Mouse (Mus musculus): Measurements from ENCODE around the gene Srsf5.
"Not testable (repeated sequence)": the region's sequence is repeated elsewhere in the genome, so short reads cannot be mapped to it uniquely, and the experiment has no call there.

Srsf5 gene

DNA sequence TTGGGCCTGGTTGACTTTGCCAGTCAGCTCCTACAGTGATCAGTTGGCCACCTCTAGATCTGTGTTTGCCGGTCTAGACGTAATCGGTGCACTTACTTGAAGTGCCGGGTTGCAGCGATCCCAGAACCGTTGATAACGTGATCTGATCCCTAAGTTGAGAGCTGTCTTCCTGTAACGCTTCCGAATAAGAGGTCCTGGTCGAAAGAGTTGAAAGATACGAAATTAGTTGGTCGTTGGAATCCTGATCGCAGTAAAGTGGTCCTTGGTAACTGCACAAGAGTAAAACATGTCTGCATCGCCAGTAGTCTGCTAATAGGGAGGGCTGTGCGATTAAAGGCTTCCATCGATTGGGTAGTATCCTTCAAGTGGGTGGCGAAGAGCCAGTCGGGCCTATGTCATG, 2.9 kb downstream of the Srsf5 start:
- no peak for DNase-seq (ENCODE audit: low spot score)

DNA sequence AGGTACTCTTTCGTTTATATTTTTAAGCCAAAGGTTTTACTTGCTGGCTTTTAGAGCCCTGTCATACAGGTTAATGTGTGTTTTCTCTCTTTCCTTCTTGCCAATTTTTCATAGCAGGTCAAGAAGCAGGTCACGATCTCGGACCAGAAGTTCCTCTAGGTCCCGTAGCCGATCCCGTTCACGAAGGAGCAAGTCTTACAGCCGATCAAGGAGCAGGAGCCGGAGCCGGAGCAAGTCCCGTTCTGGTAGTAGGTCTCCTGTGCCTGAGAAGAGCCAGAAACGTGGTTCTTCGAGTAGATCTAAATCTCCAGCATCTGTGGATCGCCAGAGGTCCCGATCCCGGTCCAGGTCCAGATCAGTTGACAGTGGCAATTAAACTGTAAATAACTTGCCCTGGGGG, 4.3 kb downstream of the Srsf5 start:
- not testable (repeated sequence) for DNase-seq (ENCODE audit: low spot score)

DNA sequence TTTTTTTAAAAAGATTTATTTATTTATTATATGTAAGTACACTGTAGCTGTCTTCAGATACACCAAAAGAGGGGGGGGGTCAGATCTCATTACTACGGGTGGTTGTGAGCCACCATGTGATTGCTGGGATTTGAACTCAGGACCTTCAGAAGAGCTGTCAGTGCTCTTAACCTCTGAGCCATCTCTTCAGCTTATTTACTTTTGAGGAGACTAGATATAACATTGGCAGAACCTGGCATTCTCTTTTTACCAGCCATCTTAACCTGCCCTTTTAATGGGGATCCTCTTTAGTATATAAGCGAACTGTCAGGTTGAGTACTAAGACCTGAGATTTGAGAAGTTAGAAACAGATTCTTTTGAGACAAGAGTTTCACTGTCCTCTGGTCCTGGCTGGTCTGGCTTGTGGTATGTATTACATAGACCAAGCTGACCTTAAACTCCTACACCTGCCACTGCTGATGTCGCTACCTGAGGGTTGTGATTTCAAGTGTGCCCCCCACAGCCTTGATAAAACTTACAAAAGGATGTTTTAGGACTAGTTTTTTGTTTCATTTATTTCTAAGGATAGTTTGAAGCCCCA, 6.4 kb downstream of the Srsf5 start:
- DNase-seq (ENCODE audit: low spot score): no peak

DNA sequence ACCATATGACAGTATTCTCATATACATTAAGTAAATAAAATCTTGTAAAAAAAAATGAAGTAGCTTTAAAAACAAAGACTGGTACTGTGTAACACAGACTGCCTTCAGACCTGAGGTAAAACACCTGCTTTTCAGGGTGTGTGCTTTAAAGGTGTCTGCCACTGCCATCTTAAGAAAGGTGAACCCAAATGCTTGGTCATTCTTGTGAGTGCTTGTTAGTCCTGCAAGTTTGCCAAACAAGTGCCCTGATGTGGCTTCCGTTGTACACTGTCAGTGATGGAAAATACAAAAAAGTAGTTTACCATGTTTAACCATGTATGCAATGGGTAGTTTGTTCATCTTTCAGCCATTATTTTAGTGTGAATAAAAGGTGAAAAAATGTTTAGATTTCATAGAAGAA, 7.2 kb downstream of the Srsf5 start:
- no peak for DNase-seq (ENCODE audit: low spot score)

DNA sequence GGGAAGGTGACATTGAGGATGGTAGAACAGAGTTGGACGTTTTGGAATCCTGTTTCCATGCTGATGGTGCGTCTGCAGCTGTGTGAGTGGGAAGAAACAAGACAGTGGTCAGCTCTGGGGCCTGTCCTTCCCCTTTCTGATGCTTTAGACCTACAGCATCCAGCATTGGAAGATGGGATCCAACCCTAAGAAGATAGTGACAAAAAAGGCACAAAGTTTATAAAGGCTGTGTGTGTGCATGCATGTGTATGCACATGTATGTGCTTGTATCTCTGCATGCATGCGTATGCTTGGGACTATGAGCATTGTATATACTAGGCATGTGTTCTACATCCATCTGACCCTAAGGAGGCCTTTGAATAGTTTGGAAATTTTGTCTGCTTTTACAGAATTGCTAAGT, 10.7 kb downstream of the Srsf5 start:
- no peak for DNase-seq (ENCODE audit: low spot score)

DNA sequence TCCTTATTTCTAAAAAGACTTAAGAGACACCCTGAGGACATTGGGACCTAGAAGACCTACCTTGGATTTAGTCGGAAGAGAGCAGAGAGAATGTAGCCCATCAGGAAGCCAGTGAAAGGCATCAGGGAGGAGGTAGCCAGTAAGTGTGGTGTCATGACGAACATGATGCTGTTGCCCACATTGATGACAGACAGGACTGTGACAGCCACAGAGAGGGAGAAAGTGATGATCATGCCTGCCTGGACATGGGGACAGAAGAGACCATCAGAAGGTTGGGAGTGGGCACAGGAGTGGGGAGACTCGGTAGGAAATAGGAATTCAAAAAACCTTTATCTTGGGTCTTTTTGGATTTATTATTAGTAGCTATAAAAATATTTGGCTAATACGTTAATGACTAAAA, 12.7 kb downstream of the Srsf5 start:
- DNase-seq (ENCODE audit: low spot score): no peak

DNA sequence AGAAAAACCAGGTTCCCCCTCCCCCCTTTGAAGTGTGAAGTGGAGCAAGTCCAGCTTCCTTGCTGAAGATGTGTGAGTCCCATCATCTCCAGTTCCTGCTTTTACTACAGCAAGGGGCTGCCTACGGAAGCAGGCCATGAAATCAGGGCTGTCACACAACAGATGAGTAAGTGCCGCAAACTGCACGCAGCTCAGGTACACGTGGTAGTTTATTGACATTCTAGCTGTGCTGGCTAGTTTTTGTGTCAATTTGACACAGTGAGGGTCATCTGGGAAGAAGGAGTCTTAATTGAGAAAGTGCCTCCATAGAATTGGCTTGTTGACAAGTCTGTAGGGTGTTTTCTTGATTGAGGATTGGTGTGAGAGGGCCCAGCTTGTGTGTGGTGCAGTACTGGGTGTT, 17.3 kb downstream of the Srsf5 start:
- no peak for DNase-seq (ENCODE audit: low spot score)

DNA sequence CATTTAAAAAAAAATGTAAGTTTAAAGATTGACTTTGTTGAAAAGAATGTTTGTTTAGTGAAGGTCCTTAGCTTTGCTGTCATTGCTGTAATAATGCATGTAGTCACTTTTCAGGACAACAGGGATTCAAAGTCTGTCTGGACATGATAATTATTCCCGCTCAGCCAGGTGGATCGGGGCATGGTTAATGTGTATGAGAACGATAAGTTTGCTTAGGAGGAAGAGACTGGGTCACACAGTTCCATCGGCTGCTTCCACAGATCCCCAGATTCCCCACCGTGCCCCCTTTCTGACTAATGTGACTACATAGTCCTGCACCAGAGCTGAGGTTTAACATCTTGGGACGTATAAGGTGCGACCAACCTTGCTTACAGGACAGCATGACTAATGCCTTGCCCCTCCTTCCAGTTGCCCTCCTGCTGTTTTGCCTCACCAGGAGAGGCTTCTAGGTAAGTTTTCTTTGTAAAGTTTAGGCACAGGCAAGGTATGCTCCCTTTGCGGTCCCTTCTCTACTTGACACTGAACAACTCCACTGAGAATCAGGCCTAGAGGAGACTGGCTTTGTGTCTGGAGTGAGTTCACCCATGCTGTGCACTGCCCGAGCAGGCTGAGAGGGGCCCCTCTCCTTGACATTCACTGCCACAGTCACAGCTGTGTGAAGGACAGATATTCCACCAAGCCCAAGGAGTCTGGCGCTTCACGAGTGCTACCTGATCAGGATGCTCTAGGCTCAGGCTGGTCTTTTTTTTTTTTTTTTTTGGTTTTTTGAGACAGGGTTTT, 20.9 kb downstream of the Srsf5 start:
- no peak for DNase-seq (ENCODE audit: low spot score)

DNA sequence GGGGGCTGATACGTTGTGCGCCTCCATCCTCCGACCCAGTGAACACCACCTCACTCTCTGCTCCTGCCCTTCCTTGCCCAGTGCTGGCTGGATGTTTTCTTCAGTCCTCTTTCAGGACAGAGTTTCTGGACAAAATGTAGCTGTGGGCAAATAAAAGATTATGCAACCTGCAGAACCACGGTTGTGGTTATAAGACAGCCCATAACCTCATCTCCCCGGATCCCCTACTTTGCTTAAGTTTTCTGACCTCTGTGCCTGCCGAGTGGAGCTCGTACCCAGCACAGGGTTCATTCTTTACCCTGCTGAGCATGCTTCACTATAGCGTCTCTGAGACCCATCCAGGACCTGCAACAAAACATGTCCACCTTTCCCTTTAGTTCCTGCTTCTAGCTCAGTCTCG, 22.6 kb downstream of the Srsf5 start:
- no peak for DNase-seq (ENCODE audit: low spot score)

DNA sequence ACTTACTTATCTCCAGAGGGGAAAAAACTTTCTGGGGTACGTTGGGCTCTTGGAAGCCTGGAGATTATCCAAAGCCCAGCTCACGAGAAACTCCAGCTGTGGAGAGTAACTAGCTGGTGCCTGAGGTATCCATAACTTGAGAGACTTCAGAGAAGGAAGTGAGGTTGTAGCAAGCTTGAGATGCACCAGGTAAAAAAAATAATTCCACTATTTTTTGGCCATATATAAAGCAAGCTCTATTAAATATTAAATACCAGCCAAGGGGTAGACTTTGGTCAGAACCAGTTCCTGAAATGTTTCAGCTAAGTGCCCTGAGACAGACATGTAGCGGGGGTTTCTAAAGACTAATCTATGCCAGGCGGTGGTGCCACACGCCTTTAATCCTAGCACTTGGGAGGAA, 23.3 kb downstream of the Srsf5 start, which contains the start of gene Slc10a1:
TSS of gene Slc10a1 (minus strand) at position 101 of the 400 bp plus-strand sequence.
- DNase-seq (ENCODE audit: low spot score): no peak

DNA sequence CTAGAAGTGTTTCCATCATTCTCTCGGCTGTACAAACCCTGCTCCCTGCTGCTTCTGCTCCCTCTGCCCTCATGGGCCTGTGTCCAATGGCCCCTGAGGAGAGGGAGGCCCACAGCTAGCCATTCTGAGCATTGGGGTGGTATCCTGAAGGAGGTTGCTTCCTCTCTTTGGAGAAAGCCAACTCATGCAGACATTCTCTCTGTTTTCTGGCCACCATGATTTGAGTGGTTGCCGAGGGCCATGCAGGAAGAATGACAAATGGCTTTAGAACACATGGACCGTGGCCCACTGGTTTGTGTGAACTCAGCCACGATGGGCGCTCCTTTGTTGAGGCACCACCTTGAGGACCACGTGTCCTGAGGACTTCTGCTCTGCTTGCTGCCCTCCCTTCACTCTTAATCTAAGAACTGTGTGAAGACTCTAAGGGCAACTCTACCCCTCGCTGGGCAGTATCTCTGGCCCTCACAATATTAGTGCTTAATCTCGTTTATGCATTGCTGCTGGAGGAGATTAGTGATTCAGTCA, 24.9 kb downstream of the Srsf5 start:
- DNase-seq (ENCODE audit: low spot score): no peak

DNA sequence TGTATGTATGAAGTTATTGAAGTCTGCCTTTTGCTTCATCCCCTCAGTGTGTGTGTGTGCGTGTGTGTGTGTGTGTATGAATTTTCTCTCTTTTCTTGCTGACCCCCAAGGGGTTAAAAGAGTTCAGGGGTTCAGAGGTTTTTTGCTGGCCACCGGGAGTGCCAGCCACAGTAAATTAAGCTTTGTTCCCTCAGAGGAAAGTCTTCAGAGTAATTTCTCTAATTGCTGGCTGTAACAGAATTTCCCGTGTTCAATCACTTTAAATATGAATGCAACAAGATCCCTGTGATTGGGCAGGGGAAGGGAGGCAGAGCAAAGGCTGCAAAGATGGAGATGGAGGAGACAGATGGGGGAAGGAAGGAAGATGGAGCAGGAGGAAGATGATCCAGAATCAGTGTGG, 26.5 kb downstream of the Srsf5 start:
- DNase-seq (ENCODE audit: low spot score): no peak

DNA sequence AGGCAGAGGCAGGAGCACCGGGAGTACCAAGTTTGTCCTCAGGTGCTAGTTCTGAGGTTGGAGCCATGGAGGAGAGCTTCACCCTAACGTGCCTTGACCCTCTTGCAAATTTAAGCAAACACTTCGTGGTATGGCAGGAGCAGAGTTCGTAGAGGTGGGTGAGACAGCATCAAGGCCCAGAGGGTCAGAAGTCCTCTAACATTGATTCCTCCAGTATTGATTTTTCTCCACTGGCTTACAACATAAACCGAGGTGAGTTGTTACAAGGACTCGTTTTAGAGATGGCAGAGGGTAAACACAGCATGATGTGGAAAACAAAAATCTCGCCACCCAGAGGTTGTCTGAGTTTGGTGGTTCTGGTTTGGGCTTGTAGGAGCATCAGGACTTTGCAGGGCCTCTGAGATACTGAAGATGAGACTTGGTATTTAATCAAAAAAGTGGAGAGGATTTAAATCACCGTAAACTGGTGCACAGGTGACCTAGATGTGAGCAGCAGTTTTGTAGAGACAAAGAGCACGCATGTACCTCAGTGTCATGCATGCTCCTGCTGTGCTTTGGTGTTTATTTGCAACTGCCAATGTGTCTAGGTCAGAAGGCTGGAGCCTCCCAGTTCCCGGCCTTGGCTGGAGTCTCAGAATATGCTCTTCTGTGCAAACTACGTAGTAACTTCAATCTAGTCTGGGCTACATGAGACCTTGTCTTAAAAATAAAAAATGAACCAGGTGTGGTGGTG, 30.8 kb downstream of the Srsf5 start:
- DNase-seq (ENCODE audit: low spot score): no peak

DNA sequence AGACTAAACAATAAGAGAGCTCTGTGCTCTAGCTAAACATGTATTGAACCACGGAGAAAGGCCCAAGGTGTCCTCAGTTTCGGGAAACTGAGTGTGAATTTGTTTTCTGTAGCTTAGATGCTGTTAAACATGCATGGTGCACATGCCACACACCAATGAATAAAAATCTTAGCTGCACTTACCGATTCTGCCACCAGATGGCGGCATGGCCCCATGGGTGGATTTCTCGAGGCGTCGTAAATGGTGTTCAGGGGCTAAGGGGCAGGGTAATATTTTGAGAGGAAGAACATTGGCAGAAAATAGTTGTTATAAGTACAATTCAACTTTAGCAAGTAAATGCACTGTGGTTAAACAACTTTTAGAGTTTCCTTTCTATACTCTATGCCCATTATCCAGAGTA, 37.0 kb downstream of the Srsf5 start:
- peak; percentile 41 for DNase-seq (ENCODE audit: low spot score)

DNA sequence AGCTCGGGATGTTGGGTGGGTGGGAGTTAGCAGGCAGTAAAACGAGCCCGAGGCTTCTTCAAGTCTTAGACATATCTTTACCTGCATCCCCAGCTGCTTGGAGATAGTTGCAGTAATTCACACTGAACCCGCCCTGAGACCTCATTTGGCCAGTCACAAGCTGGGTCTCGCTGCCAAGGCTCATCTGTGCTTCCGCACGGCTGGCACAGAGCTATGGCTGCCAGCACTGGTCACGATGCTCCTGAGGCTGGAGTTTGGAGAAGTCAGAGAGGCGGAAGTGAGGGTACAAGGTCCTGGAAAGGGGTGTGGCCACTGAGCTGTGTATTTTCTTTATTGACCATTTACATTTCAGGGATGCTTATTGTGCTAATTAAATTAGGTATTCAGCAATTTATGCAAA, 38.4 kb downstream of the Srsf5 start:
- no peak for DNase-seq (ENCODE audit: low spot score)

DNA sequence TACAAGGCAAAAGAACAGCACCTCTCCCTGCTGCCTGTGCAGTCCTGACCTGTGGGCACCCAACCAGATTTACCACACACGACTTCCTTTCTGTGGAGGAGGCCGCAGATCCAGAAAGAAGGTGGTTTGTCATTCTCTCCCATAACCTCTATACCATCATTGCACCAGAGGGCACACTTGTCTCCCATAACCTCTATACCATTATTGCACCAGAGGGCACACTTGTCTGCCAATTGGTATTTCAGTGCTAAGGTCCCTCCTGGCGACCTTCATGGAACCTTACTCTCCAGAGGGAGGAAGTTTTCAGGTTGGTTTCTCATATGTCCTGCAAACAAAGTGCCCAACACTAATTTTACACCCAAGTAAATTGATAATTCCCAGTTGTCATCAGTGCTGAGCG, 41.3 kb downstream of the Srsf5 start:
- DNase-seq (ENCODE audit: low spot score): no peak

DNA sequence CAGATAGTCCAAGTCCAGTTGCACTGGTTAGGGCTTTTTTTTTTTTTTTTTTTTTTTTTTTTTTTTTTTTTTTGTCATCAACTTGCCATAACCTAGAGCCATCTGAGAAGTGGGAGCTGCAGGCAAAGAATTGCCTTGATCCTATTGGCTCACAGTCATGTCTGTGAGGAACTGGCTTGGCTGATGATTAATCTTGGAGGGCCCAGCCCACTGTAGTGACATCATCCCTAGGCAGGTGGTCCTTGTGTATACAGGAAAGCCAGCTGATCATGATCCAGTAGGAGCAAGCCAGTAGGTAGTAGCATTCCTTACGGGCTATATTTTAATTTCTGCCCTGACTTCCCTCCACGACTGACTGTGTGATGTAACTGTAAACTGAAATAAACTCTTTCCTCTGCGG, 43.0 kb downstream of the Srsf5 start:
- no peak for DNase-seq (ENCODE audit: low spot score)

DNA sequence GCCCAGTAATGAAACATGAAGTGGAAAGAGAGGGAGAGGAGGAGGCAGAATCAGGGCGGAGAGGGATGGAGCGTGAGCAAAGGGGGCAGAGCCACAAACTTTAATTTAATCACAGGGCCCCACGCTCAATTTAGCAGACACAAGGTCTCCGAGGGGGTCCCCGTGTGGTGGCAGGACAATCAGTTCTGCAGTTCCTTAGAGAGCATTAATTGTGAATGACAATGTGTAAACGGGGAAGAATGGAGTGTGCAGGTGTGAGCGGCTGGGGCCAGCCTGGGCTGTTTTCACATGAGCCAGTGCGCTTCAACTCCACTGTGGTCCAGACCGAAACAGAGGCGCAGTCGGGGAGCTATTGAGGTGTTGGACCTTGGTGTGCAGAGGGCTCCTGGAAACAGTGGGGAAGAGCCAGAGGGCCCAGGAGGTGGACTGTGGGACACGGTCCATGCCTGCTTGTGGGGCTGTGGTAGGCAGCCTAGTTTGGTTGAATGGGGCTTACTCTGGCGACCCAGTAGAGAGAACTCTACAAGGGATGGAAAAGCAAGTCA, 45.7 kb downstream of the Srsf5 start:
- no peak for DNase-seq (ENCODE audit: low spot score)

DNA sequence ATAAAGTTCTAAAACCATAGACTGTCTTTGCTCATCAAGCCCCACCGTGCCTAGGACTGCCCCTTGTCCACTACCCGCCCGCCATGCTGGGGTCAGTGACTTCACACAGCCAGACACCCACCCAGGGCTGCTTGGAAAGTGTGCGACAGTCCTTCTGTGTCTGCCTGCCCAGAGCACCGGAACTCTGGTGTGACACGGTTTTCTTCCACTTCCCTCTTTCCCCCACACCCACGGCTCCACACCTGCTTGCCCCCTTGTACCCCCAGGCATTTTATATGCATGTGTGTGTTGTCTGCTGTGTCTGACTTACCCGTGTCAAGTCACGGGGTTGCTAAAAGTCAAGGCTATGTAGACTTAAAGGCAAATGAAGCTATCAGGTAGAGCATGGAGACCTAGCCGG, 46.5 kb downstream of the Srsf5 start:
- DNase-seq (ENCODE audit: low spot score): no peak

DNA sequence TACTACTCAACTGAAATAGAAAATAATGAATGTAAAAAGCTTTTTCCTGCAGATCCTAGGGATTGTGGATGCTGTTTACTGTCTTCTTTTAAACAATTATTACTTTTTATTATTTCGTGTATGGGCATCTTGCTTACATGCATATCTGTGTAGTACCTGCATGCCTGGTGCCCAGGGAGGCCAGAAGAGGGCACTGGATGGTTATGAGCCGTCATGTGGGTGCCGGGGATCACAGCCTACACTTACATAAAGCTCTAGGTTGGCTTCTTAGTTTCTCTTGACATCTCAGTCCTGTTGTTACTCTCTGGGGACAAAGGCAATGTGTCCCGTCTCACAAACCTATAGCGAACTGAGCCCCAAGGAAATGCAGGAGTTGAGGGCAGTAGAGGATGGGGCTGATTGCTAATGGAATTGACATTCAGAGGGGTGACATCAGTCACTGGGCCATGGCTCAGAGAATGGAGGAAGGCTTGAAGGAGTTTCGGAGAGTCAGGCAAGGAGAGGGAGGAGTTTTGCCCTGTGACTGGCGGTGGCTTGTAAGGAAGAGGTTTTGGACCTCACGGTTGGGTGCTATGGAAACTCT, 47.3 kb downstream of the Srsf5 start:
- no peak for DNase-seq (ENCODE audit: low spot score)

DNA sequence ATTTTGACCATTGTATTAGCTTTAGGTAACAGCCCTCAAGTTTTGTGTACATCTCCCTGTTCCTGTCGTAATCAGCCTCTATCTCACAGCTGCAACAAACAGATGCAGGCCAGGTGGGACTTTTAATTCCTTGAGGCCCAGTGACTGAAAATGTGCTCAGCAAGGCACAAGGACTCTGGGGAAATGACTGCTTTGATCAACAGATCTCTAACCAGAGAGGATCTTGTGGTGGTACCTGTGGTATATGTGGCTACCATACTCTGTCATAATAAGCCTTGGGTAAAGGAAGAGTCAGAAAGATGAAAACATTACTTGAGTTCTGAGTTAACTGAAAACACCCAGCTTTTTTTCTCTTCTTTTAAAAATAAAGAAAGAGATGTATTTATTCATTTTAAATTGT, 48.5 kb downstream of the Srsf5 start:
- no peak for DNase-seq (ENCODE audit: low spot score)

DNA sequence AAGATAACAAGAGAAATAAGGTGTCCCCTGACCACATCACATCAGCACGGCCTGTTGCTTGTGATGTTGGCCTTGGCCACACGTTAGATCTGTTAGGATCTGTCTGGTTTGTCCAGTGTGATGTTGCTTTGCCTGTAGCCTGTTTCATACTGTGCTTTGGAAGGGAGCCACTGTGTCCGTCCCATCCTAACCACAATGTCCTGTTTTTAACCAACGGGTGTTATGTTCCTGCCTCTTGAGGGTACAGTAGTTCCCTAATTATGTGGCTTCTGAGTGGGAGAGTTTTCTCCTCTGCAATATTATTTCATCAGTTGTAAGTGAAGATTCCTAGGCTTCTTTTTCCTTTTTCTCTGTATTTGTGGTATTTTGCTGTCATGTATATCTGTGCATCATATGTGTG, 50.0 kb downstream of the Srsf5 start:
- DNase-seq (ENCODE audit: low spot score): no peak
